Mouse (Mus musculus) forebrain, embryonic 14.5 days (tissue): ENCODE measurements around the gene Aicda. TPM values are rescaled to one million over a fixed set of nuclear protein-coding genes. Genes with fewer than 3 reads are reported as not detected.
"Not testable (repeated sequence)": the region's sequence is repeated elsewhere in the genome, so short reads cannot be mapped to it uniquely, and the experiment has no call there.

Source experiments
- ATAC-seq: fragments of 200-750 bp; cut with Nextera tagmentation; 2 replicates; pipeline ENCODE4 v1.8.0; 2017; ENCODE audit warnings: mild to moderate bottlenecking, moderate library complexity
- DNase-seq: peaks from one replicate; pipeline ENCODE4 v3.0.0-alpha.2; 2015; ENCODE audit warnings: low spot score
- H3K27ac ChIP-seq: fragments of 300-500 bp; sonication (generic); 2 replicates; pipeline ENCODE4 v1.5.1; 2014; ENCODE audit warnings: low read depth, mild to moderate bottlenecking, control low read depth, low read length, moderate library complexity
- H3K27me3 ChIP-seq: fragments of 300-500 bp; sonication (generic); replicated peaks from 2 replicates; pipeline ENCODE4 v1.6.1; 2014; ENCODE audit warnings: low read length, control low read depth, mixed read lengths; ENCODE audit not compliant: control insufficient read depth, insufficient read depth
- H3K36me3 ChIP-seq: fragments of 300-500 bp; sonication (generic); 2 replicates; pipeline ENCODE4 v1.6.1; 2014; ENCODE audit warnings: low read length, control low read depth; ENCODE audit not compliant: control insufficient read depth, insufficient read depth
- H3K4me1 ChIP-seq: fragments of 300-500 bp; sonication (generic); 2 replicates; pipeline ENCODE4 v1.6.1; 2014; ENCODE audit warnings: antibody characterized with exemption, low read length, control low read depth; ENCODE audit not compliant: control insufficient read depth, insufficient read depth
- H3K4me2 ChIP-seq: fragments of 300-500 bp; sonication (generic); 2 replicates; pipeline ENCODE4 v1.6.1; 2014; ENCODE audit warnings: mild to moderate bottlenecking, control low read depth, low read length
- H3K4me3 ChIP-seq: fragments of 300-500 bp; sonication (generic); 2 replicates; pipeline ENCODE4 v1.5.1; 2014; ENCODE audit warnings: low read depth, low read length, control low read depth
- H3K9ac ChIP-seq: fragments of 300-500 bp; sonication (generic); 2 replicates; pipeline ENCODE4 v1.6.1; 2014; ENCODE audit warnings: mild to moderate bottlenecking, low read length, control low read depth, moderate library complexity
- H3K9me3 ChIP-seq: fragments of 300-500 bp; sonication (generic); replicated peaks from 2 replicates; pipeline ENCODE4 v1.6.1; 2016; ENCODE audit warnings: low read length, control low read depth, mixed read lengths; ENCODE audit not compliant: control insufficient read depth
- WGBS: fragments of 180-500 bp; shearing (Covaris S2); extraction: QIAGEN DNeasy Blood & Tissue Kit; methylation state at CpG from one replicate; pipeline ENCODE4 v1.1.7; 2014; 5-methylcytosine and 5-hydroxymethylcytosine counted together
- polyA plus RNA-seq: library from polyadenylated mRNA; unstranded; fragments of >200 nt; fragmentation: Nextera tagmentation; extraction: Ambion mirVana; gene quantifications from 2 replicates; pipeline ENCODE4 v1.2.1, GENCODE M21; 2014

Aicda gene
- polyA plus RNA-seq, 1 experiment from 2014 or later, result 0.52 TPM

DNA sequence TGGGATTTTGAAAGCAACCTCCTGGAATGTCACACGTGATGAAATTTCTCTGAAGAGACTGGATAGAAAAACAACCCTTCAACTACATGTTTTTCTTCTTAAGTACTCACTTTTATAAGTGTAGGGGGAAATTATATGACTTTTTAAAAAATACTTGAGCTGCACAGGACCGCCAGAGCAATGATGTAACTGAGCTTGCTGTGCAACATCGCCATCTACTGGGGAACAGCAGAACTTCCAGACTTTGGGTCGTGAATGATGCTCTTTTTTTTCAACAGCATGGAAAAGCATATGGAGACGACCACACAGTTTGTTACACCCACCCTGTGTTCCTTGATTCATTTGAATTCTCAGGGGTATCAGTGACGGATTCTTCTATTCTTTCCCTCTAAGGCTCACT is 8.9 kb downstream of the Aicda start:
- Histone ChIP-seq H3K4me1 (no peaks in the 10 kb centered on the region), H3K4me3 (peak overlapping the region; percentile 7; the same call in 1 of the 2 replicates), H3K27ac (no peak overlapping the region), H3K36me3 (no peaks in the 10 kb centered on the region), H3K4me2 (peak overlapping the region; percentile 35), H3K27me3 (no peaks in the 10 kb centered on the region), H3K9me3 (no peaks in the 10 kb centered on the region), H3K9ac (no peak overlapping the region; the same call in 1 of the 2 replicates)
- ATAC-seq (peak; percentile 38; the same call in 1 of the 2 replicates), DNase-seq (peak; percentile 89)
- 3% methylated on average over 6 of the region's 6 CpGs for WGBS

GRCm38 (mm10) chr6:122565070-122565784 is 11.6 kb downstream of the Aicda start:
- no peak overlapping the region for H3K9ac ChIP-seq
- DNase-seq (no peak), ATAC-seq (no peak)
- H3K27ac ChIP-seq, result no peak overlapping the region
- H3K9me3 ChIP-seq, result no peaks in the 10 kb centered on the region
- H3K4me2 ChIP-seq, result no peak overlapping the region
- H3K36me3 ChIP-seq, result no peaks in the 10 kb centered on the region
- H3K4me1 ChIP-seq, result no peaks in the 10 kb centered on the region
- 90% methylated on average over 9 of the region's 9 CpGs for WGBS
- no peak overlapping the region for H3K4me3 ChIP-seq
- H3K27me3 ChIP-seq, result no peaks in the 10 kb centered on the region

DNA sequence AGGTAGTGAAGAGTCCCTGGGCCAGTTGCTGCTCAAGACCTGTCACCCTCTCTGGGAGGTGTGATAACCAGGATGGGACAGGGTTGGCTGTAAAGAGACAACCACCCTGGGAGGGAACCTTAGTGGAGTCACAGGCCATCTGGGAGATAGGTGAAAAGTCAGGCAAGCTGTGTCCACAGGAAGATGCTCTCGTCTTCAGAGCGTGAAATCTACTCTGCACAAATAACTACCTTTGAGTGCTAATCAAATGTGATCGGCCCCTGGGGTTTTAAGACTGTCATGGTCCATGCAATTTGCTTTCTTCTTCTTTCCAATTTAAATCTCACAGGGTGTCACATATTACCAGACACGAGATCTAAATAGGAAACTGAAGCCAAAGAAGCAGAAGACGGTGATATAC is 15.5 kb downstream of the Aicda start:
- no peak for DNase-seq
- H3K27ac ChIP-seq, result no peak overlapping the region
- no peaks in the 10 kb centered on the region for H3K4me1 ChIP-seq
- H3K4me3 ChIP-seq, result no peak overlapping the region
- no peaks in the 10 kb centered on the region for H3K27me3 ChIP-seq
- ATAC-seq, result no peak
- no peak overlapping the region for H3K4me2 ChIP-seq
- WGBS, result 80% methylated on average over 5 of the region's 5 CpGs
- H3K36me3 ChIP-seq, result no peaks in the 10 kb centered on the region
- H3K9me3 ChIP-seq, result no peaks in the 10 kb centered on the region
- no peak overlapping the region for H3K9ac ChIP-seq

DNA sequence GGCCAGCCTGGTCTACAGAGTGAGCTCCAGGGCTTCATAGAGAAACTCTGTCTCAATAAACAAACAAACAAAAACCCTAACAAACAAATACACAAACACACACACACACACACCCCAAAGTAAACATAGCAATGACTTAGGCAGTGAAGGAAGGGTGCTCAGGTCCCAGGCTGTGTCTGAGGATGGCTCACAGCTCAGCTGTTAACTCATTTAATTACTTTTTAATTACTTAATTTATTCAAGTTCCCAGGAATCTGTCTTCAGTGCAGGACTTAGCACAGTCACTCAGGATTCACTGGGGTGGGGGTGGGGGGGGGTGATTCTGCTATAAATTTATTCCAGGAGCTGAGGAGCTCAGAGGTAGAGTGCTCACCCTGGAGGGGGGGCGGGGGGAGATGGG is 16.2 kb downstream of the Aicda start:
- DNase-seq (no peak), ATAC-seq (no peak; the same call in 1 of the 2 replicates)
- H3K4me1 ChIP-seq, result no peaks in the 10 kb centered on the region
- no peaks in the 10 kb centered on the region for H3K36me3 ChIP-seq
- 50% methylated on average over 1 of the region's 1 CpGs for WGBS
- H3K27me3 ChIP-seq, result no peaks in the 10 kb centered on the region
- no peak overlapping the region for H3K4me2 ChIP-seq
- H3K9me3 ChIP-seq, result no peaks in the 10 kb centered on the region
- H3K4me3 ChIP-seq, result no peak overlapping the region
- no peak overlapping the region for H3K27ac ChIP-seq
- H3K9ac ChIP-seq, result no peak overlapping the region

GRCm38 (mm10) chr6:122570695-122571616 is 17.4 kb downstream of the Aicda start:
- DNase-seq (no peak), ATAC-seq (no peak)
- Histone ChIP-seq H3K27me3 (no peaks in the 10 kb centered on the region), H3K9ac (no peak overlapping the region), H3K4me3 (no peak overlapping the region), H3K4me2 (no peak overlapping the region), H3K36me3 (no peaks in the 10 kb centered on the region), H3K27ac (no peak overlapping the region), H3K9me3 (no peaks in the 10 kb centered on the region), H3K4me1 (no peaks in the 10 kb centered on the region)
- WGBS, result 73% methylated on average over 8 of the region's 8 CpGs

- H3K4me2 ChIP-seq, result no peak overlapping the region
- H3K27ac ChIP-seq, result no peak overlapping the region
- H3K9ac ChIP-seq, result no peak overlapping the region
- no peaks in the 10 kb centered on the region for H3K9me3 ChIP-seq
- H3K27me3 ChIP-seq, result no peaks in the 10 kb centered on the region
- no peak overlapping the region for H3K4me3 ChIP-seq
- ATAC-seq, result no peak
- WGBS, result 91% methylated on average over 3 of the region's 3 CpGs
- H3K36me3 ChIP-seq, result no peaks in the 10 kb centered on the region
- DNase-seq, result no peak
- no peaks in the 10 kb centered on the region for H3K4me1 ChIP-seq
Measured at GRCm38 (mm10) chr6:122571617-122571959, 18.0 kb downstream of the Aicda start.

- not testable (repeated sequence) for ATAC-seq, H3K9ac ChIP-seq, H3K27ac ChIP-seq, H3K4me2 ChIP-seq, H3K27me3 ChIP-seq, H3K9me3 ChIP-seq, H3K4me1 ChIP-seq, H3K4me3 ChIP-seq, DNase-seq, H3K36me3 ChIP-seq
- WGBS, result 94% methylated on average over 1 of the region's 1 CpGs
Measured at GRCm38 (mm10) chr6:122575037-122575436, 21.4 kb downstream of the Aicda start.

DNA sequence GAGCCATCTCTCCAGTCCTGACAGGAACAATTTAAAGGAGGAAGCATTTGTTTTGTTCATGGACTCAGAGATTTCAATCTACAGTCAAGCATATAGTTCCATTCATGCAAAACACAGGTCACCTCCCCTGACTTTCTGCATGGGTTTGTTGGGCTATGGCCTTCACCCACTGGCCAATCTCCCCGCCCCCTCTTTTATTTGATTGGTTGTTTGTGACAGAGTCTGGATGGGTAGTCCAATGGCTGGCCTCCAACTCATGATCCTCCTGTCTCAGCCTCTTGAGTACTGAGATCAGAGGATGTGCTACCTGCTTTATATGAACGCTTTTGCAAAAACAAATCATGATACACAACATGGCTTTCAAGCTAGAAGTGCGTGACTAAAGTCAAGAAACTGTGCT is 23.4 kb downstream of the Aicda start:
- ATAC-seq (no peak), DNase-seq (no peak)
- WGBS, result 92% methylated on average over 3 of the region's 3 CpGs
- no peak overlapping the region for H3K27ac ChIP-seq
- H3K9ac ChIP-seq, result no peak overlapping the region
- no peaks in the 10 kb centered on the region for H3K27me3 ChIP-seq
- H3K4me2 ChIP-seq, result no peak overlapping the region
- H3K4me3 ChIP-seq, result no peak overlapping the region
- no peaks in the 10 kb centered on the region for H3K36me3 ChIP-seq
- no peaks in the 10 kb centered on the region for H3K9me3 ChIP-seq
- H3K4me1 ChIP-seq, result no peaks in the 10 kb centered on the region

DNA sequence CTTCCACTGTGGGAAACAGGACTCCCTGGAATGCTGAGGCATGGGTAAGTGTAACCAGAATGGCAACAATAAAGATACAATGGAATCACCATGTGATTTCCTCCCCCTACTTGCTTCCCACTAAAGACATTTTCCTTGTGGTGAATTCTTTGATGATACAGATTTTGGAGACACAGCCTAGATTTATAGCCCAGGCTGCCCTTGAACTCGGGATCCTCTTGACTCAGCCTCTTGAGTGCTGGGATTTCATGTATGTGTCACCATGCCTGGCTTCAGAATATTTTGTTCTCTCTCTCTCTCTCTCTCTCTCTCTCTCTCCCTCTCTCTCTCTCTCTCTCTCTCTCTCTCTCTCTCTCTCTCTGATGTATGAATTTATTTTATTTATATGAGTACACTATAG is 25.5 kb downstream of the Aicda start:
- Histone ChIP-seq H3K9ac (no peak overlapping the region), H3K4me2 (no peak overlapping the region), H3K36me3 (no peaks in the 10 kb centered on the region), H3K27ac (no peak overlapping the region), H3K27me3 (no peaks in the 10 kb centered on the region), H3K4me3 (no peak overlapping the region), H3K4me1 (no peaks in the 10 kb centered on the region), H3K9me3 (no peaks in the 10 kb centered on the region)
- ATAC-seq (no peak), DNase-seq (no peak)
- 88% methylated on average over 1 of the region's 1 CpGs for WGBS
